Mouse (Mus musculus) ES-Bruce4 (cell line): ENCODE results near the gene Mrpl34.

Experiments
- CTCF ChIP-seq: IDR thresholded peaks from one replicate; pipeline ENCODE4 v1.8.1; 2011; ENCODE audit warnings: low read depth, low read length
- EP300 ChIP-seq: IDR thresholded peaks from 2 replicates; pipeline ENCODE4 v1.6.1; 2011; ENCODE audit warnings: low read depth, low read length; ENCODE audit not compliant: insufficient read depth
- POLR2A ChIP-seq: IDR thresholded peaks from one replicate; pipeline ENCODE4 v1.8.1; 2011; ENCODE audit warnings: low read length; ENCODE audit not compliant: insufficient read depth

DNA sequence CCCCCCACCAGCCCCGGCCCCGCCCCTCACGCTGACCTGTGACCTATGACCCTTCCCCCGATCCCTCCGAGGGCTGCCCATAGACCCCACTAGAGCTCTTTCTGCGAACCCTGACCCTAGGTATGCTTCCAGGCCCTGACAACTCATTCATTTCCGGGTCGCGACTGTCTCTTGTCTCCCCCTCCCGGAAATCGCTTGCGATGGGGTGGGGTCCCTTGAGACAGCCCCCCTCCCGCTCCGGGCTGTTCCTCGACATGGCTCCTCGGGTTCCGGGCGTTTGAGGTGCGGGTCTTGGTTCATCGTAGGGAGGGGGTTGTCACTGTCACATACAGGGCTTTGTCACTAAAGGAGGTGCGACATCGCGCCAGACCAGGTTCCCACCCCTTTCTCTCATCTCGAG, 4.7 kb downstream of the Mrpl34 start:
- TF ChIP-seq CTCF = no peak
- no peak for TF ChIP-seq EP300
- TF ChIP-seq POLR2A = no peak
